Mouse (Mus musculus): Measurements from ENCODE around the gene Pitx3. TPM values are rescaled to one million over a fixed set of nuclear protein-coding genes. Genes with fewer than 3 reads are reported as not detected.

Gene Pitx3
- polyA plus RNA-seq (2012; rRNA removed): 0.17 and 0.24 TPM in 2 replicates

- DNase-seq: no peak
- peaks cover 11% of the 10 kb centered on the region; the same call in 1 of the 2 replicates for H3K27me3 ChIP-seq (ENCODE audit: control insufficient read depth, insufficient read depth, low read length)
These were observed at the start of gene Pitx3 for GRCm38 (mm10) chr19:46147511-46148371. Gene Pitx3, minus strand, starts transcription at chr19:46148326.

GRCm38 (mm10) chr19:46187203-46187602 lies 39.1 kb upstream of the Pitx3 start:
- Histone ChIP-seq H3K4me3 (ENCODE audit: control insufficient read depth, insufficient read depth, low read length) (no peak overlapping the region), H3K4me1 (replicated peaks; ENCODE audit: control insufficient read depth, insufficient read depth, low read length) (peaks cover 5% of the 10 kb centered on the region), H3K36me3 (ENCODE audit: control insufficient read depth, insufficient read depth, low read length) (no peaks in the 10 kb centered on the region), H3K27ac (ENCODE audit: control insufficient read depth, insufficient read depth, low read length) (no peak overlapping the region), H3K27me3 (ENCODE audit: control insufficient read depth, insufficient read depth, low read length) (no peaks in the 10 kb centered on the region)
- peak; percentile 19 for DNase-seq
- TF ChIP-seq CTCF (IDR thresholded peaks at IDR 0.05; ENCODE audit: borderline replicate concordance, control insufficient read depth, extremely low read depth, insufficient read depth, low read length, poor library complexity): no peak
- TF ChIP-seq POLR2A (IDR thresholded peaks at IDR 0.05; ENCODE audit: control insufficient read depth, extremely low read depth, insufficient read depth, low read length, poor library complexity): no peak
- WGBS: 11% methylated on average over 2 of the region's 2 CpGs

More at GRCm38 (mm10) chr19:46147511-46148371, at the start of gene Pitx3:
- Histone ChIP-seq H3K27ac (ENCODE audit: control insufficient read depth, insufficient read depth, low read length) (no peak within 1 kb of the TSS), H3K36me3 (ENCODE audit: control insufficient read depth, insufficient read depth, low read length) (no peaks in the 10 kb centered on the region), H3K4me1 (replicated peaks; ENCODE audit: control insufficient read depth, insufficient read depth, low read length) (peaks cover 12% of the 10 kb centered on the region), H3K4me3 (ENCODE audit: control insufficient read depth, insufficient read depth, low read length) (peak within 1 kb of the TSS; percentile 16)
- TF ChIP-seq CTCF (IDR thresholded peaks at IDR 0.05; ENCODE audit: borderline replicate concordance, control insufficient read depth, extremely low read depth, insufficient read depth, low read length, poor library complexity): no peak
- no peak for TF ChIP-seq POLR2A (IDR thresholded peaks at IDR 0.05; ENCODE audit: control insufficient read depth, extremely low read depth, insufficient read depth, low read length, poor library complexity)
- WGBS: 8% methylated on average over 47 of the region's 47 CpGs

GRCm38 (mm10) chr19:46186611-46187010 lies 38.5 kb upstream of the Pitx3 start:
- DNase-seq: no peak
- Histone ChIP-seq H3K36me3 (ENCODE audit: control insufficient read depth, insufficient read depth, low read length) (no peaks in the 10 kb centered on the region), H3K27me3 (ENCODE audit: control insufficient read depth, insufficient read depth, low read length) (no peaks in the 10 kb centered on the region), H3K27ac (ENCODE audit: control insufficient read depth, insufficient read depth, low read length) (no peak overlapping the region), H3K4me3 (ENCODE audit: control insufficient read depth, insufficient read depth, low read length) (no peak overlapping the region), H3K4me1 (replicated peaks; ENCODE audit: control insufficient read depth, insufficient read depth, low read length) (peaks cover 5% of the 10 kb centered on the region)
- WGBS: 34% methylated on average over 3 of the region's 3 CpGs
- no peak for TF ChIP-seq CTCF (IDR thresholded peaks at IDR 0.05; ENCODE audit: borderline replicate concordance, control insufficient read depth, extremely low read depth, insufficient read depth, low read length, poor library complexity)
- TF ChIP-seq POLR2A (IDR thresholded peaks at IDR 0.05; ENCODE audit: control insufficient read depth, extremely low read depth, insufficient read depth, low read length, poor library complexity): no peak

- no peak for DNase-seq
- TF ChIP-seq POLR2A (IDR thresholded peaks at IDR 0.05; ENCODE audit: control insufficient read depth, extremely low read depth, insufficient read depth, low read length, poor library complexity) (no peak), CTCF (IDR thresholded peaks at IDR 0.05; ENCODE audit: borderline replicate concordance, control insufficient read depth, extremely low read depth, insufficient read depth, low read length, poor library complexity) (no peak)
- 97% methylated on average over 3 of the region's 3 CpGs for WGBS
- no peak overlapping the region for H3K27ac ChIP-seq (ENCODE audit: control insufficient read depth, insufficient read depth, low read length)
- H3K4me1 ChIP-seq (replicated peaks; ENCODE audit: control insufficient read depth, insufficient read depth, low read length): peaks cover 5% of the 10 kb centered on the region
- no peak overlapping the region for H3K4me3 ChIP-seq (ENCODE audit: control insufficient read depth, insufficient read depth, low read length)
- no peaks in the 10 kb centered on the region for H3K36me3 ChIP-seq (ENCODE audit: control insufficient read depth, insufficient read depth, low read length)
- H3K27me3 ChIP-seq (ENCODE audit: control insufficient read depth, insufficient read depth, low read length): no peaks in the 10 kb centered on the region
These were observed 34.1 kb upstream of the Pitx3 start for GRCm38 (mm10) chr19:46182241-46182640.

GRCm38 (mm10) chr19:46180274-46180673 lies 32.1 kb upstream of the Pitx3 start:
- no peak for TF ChIP-seq POLR2A (IDR thresholded peaks at IDR 0.05; ENCODE audit: control insufficient read depth, extremely low read depth, insufficient read depth, low read length, poor library complexity)
- no peak for TF ChIP-seq CTCF (IDR thresholded peaks at IDR 0.05; ENCODE audit: borderline replicate concordance, control insufficient read depth, extremely low read depth, insufficient read depth, low read length, poor library complexity)
- 93% methylated on average over 2 of the region's 2 CpGs for WGBS
- no peak overlapping the region for H3K4me3 ChIP-seq (ENCODE audit: control insufficient read depth, insufficient read depth, low read length)
- H3K36me3 ChIP-seq (ENCODE audit: control insufficient read depth, insufficient read depth, low read length): no peaks in the 10 kb centered on the region
- H3K27me3 ChIP-seq (ENCODE audit: control insufficient read depth, insufficient read depth, low read length): no peaks in the 10 kb centered on the region
- DNase-seq: no peak
- H3K27ac ChIP-seq (ENCODE audit: control insufficient read depth, insufficient read depth, low read length): no peak overlapping the region
- H3K4me1 ChIP-seq (replicated peaks; ENCODE audit: control insufficient read depth, insufficient read depth, low read length): no peaks in the 10 kb centered on the region

- Histone ChIP-seq H3K27ac (ENCODE audit: control insufficient read depth, insufficient read depth, low read length) (no peak overlapping the region), H3K4me3 (ENCODE audit: control insufficient read depth, insufficient read depth, low read length) (no peak overlapping the region), H3K4me1 (replicated peaks; ENCODE audit: control insufficient read depth, insufficient read depth, low read length) (no peaks in the 10 kb centered on the region), H3K27me3 (ENCODE audit: control insufficient read depth, insufficient read depth, low read length) (no peaks in the 10 kb centered on the region), H3K36me3 (ENCODE audit: control insufficient read depth, insufficient read depth, low read length) (no peaks in the 10 kb centered on the region)
- DNase-seq: no peak
- TF ChIP-seq CTCF (IDR thresholded peaks at IDR 0.05; ENCODE audit: borderline replicate concordance, control insufficient read depth, extremely low read depth, insufficient read depth, low read length, poor library complexity) (no peak), POLR2A (IDR thresholded peaks at IDR 0.05; ENCODE audit: control insufficient read depth, extremely low read depth, insufficient read depth, low read length, poor library complexity) (no peak)
- WGBS: 83% methylated on average over 5 of the region's 5 CpGs
These were observed 28.9 kb upstream of the Pitx3 start for GRCm38 (mm10) chr19:46177046-46177445.
